Mouse (Mus musculus): ENCODE results near the gene Sec16b. TPM values are rescaled to one million over a fixed set of nuclear protein-coding genes. Genes with fewer than 3 reads are reported as not detected.

Sec16b gene
- under 1 TPM; 0.44 to 0.52 TPM for polyA plus RNA-seq (2017; shearing (Covaris generic))

DNA sequence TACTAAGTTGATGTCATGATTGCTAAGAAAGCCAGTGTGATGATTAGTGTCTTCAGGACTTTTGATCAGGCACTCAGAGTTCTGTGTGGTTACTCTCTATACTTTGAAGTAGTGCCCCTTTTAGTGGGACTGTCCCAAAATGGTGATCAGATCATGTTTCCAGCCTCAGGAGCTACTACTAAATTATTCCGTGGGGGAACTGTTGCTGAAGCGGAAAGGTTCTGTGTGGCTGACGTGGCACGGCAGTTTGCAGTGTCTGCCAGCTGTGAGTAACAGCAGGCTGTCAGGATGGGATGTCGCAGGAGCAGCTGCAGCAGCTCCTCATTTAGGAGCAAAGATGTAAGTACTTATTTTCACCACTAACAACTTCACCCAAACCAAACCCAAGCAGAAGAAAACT is at the start of gene Sec16b:
Gene Sec16b, plus strand, starts transcription at position 207 of the 400 bp plus-strand sequence.

DNA sequence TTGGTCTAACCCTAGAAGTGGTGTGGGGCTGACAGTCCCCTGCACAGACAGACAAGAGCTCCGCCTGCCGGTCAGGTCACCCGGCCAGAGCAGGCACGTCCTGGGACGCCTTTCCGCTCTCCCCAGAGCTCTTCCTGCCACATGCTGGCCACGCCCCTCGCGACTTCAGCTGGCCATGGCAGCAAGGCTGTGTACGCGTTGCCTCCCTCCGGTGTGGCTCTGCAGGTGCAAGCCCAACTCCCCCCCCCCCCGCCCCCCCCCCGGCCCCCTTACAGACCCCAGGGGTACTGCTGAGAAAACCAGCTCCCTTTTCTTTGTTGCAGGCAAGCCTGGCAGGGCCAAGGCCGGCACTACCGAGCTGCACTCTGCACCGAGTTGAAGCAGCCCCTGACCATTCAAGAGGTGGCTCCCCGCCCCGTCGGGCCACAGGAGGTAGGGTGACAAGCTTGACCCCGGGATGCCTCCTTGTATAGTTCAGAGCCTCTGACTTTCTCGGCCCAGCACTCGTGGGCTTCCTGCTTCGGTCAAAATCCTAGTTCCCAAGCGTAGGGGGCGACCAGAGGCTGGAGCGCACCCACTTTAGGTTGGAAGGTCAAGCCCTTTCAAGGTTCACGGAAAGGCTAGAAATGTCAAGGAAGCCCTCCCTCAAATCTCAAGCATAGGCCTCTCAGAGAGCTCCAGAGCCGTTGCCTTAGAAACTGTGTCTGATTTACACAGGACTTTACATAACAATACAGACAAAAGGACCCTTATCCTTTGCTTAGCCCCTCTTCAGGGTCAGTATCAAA is 47.9 kb upstream of the Sec16b start, which contains the start of gene Cryzl2:
Gene Cryzl2, plus strand, starts transcription at position 157 of the 788 bp plus-strand sequence.

Other genes starting within 250 kb of the Sec16b start
- gene Rasal2, start 94.1 kb upstream of the Sec16b start, polyA plus RNA-seq (2017; shearing (Covaris generic)) = under 1 TPM; 0.16 to 0.45 TPM
- gene Cryzl2, start 48.2 kb upstream of the Sec16b start, polyA plus RNA-seq (2017; shearing (Covaris generic)) = 1 to 10 TPM; 1.7 to 2.4 TPM

Data from activated CD4-positive, CD25-positive, alpha-beta regulatory T cell (primary cell).